Mouse (Mus musculus): ENCODE data around the gene Agfg2. TPM values are rescaled to one million over a fixed set of nuclear protein-coding genes. Genes with fewer than 3 reads are reported as not detected.
"Not testable (repeated sequence)": the region's sequence is repeated elsewhere in the genome, so short reads cannot be mapped to it uniquely, and the experiment has no call there.

The Agfg2 gene
- polyA plus RNA-seq (2015; fragmentation: Nextera tagmentation; extraction: Ambion mirVana), result 29.4 and 30.5 TPM in 2 replicates

GRCm38 (mm10) chr5:137684294-137685123, at the start of gene Agfg2:
TSS of gene Agfg2 (minus strand) at chr5:137684726.
- Histone ChIP-seq H3K4me1 (ENCODE audit: control insufficient read depth, low read depth, low read length) (peaks cover 41% of the 10 kb centered on the region), H3K36me3 (ENCODE audit: control insufficient read depth, insufficient read depth) (peaks cover 12% of the 10 kb centered on the region)
- WGBS (ENCODE audit: insufficient replicate concordance), result under 1% methylated on average over 60 of the region's 62 CpGs

GRCm38 (mm10) chr5:137733638-137734288, 49.2 kb upstream of the Agfg2 start:
- Histone ChIP-seq H3K9ac (ENCODE audit: low read depth, low read length) (no peak overlapping the region), H3K27ac (ENCODE audit: low read length) (no peak overlapping the region), H3K27me3 (ENCODE audit: control insufficient read depth, insufficient read depth, low read depth, low read length) (no peaks in the 10 kb centered on the region; the same call in 1 of the 2 replicates), H3K9me3 (replicated peaks; ENCODE audit: control insufficient read depth, low read length) (no peaks in the 10 kb centered on the region), H3K36me3 (ENCODE audit: control insufficient read depth, insufficient read depth) (no peaks in the 10 kb centered on the region), H3K4me2 (ENCODE audit: low read depth, low read length) (no peak overlapping the region), H3K4me3 (ENCODE audit: low read depth, low read length) (no peak overlapping the region), H3K4me1 (ENCODE audit: control insufficient read depth, low read depth, low read length) (no peaks in the 10 kb centered on the region; the same call in 1 of the 2 replicates)
- 82% methylated on average over 12 of the region's 12 CpGs for WGBS (ENCODE audit: insufficient replicate concordance)
- no peak for ATAC-seq (ENCODE audit: low read depth)

More at GRCm38 (mm10) chr5:137684294-137685123, at the start of gene Agfg2:
- Histone ChIP-seq H3K27me3 (ENCODE audit: control insufficient read depth, insufficient read depth, low read depth, low read length) (no peaks in the 10 kb centered on the region), H3K4me3 (ENCODE audit: low read depth, low read length) (peak within 1 kb of the TSS; percentile 88), H3K4me2 (ENCODE audit: low read depth, low read length) (peak within 1 kb of the TSS; percentile 76), H3K9me3 (replicated peaks; ENCODE audit: control insufficient read depth, low read length) (no peaks in the 10 kb centered on the region), H3K9ac (ENCODE audit: low read depth, low read length) (peak within 1 kb of the TSS; percentile 85), H3K27ac (ENCODE audit: low read length) (peak within 1 kb of the TSS; percentile 93)
- ATAC-seq (ENCODE audit: low read depth), result peak; percentile 90

GRCm38 (mm10) chr5:137726767-137727166, 42.2 kb upstream of the Agfg2 start:
- WGBS (ENCODE audit: insufficient replicate concordance), result 60% methylated on average over 6 of the region's 6 CpGs
- Histone ChIP-seq H3K27me3 (ENCODE audit: control insufficient read depth, insufficient read depth, low read depth, low read length) (peaks cover 13% of the 10 kb centered on the region), H3K9ac (ENCODE audit: low read depth, low read length) (no peak overlapping the region), H3K36me3 (ENCODE audit: control insufficient read depth, insufficient read depth) (no peaks in the 10 kb centered on the region), H3K9me3 (replicated peaks; ENCODE audit: control insufficient read depth, low read length) (no peaks in the 10 kb centered on the region), H3K27ac (ENCODE audit: low read length) (no peak overlapping the region), H3K4me1 (ENCODE audit: control insufficient read depth, low read depth, low read length) (no peaks in the 10 kb centered on the region), H3K4me3 (ENCODE audit: low read depth, low read length) (no peak overlapping the region), H3K4me2 (ENCODE audit: low read depth, low read length) (no peak overlapping the region)
- ATAC-seq (ENCODE audit: low read depth), result peak; percentile 69

GRCm38 (mm10) chr5:137723840-137724239, 39.3 kb upstream of the Agfg2 start:
- no peak overlapping the region for H3K4me2 ChIP-seq (ENCODE audit: low read depth, low read length)
- 49% methylated on average over 5 of the region's 5 CpGs for WGBS (ENCODE audit: insufficient replicate concordance)
- peaks cover 13% of the 10 kb centered on the region for H3K27me3 ChIP-seq (ENCODE audit: control insufficient read depth, insufficient read depth, low read depth, low read length)
- peaks cover 15% of the 10 kb centered on the region for H3K4me1 ChIP-seq (ENCODE audit: control insufficient read depth, low read depth, low read length)
- ATAC-seq (ENCODE audit: low read depth), result no peak
- no peaks in the 10 kb centered on the region for H3K9me3 ChIP-seq (replicated peaks; ENCODE audit: control insufficient read depth, low read length)
- no peak overlapping the region for H3K9ac ChIP-seq (ENCODE audit: low read depth, low read length)
- H3K36me3 ChIP-seq (ENCODE audit: control insufficient read depth, insufficient read depth), result no peaks in the 10 kb centered on the region
- no peak overlapping the region for H3K27ac ChIP-seq (ENCODE audit: low read length)
- H3K4me3 ChIP-seq (ENCODE audit: low read depth, low read length), result no peak overlapping the region

- peak overlapping the region; percentile 32; the same call in 1 of the 2 replicates for H3K9ac ChIP-seq (ENCODE audit: low read depth, low read length)
- H3K36me3 ChIP-seq (ENCODE audit: control insufficient read depth, insufficient read depth); H3K9me3 ChIP-seq (replicated peaks; ENCODE audit: control insufficient read depth, low read length); H3K27ac ChIP-seq (ENCODE audit: low read length): not testable (repeated sequence)
- H3K4me3 ChIP-seq (ENCODE audit: low read depth, low read length), result peak overlapping the region; percentile 17; the same call in 1 of the 2 replicates
- peak; percentile 73 for ATAC-seq (ENCODE audit: low read depth)
- peaks cover 18% of the 10 kb centered on the region for H3K4me1 ChIP-seq (ENCODE audit: control insufficient read depth, low read depth, low read length)
- 14% methylated on average over 9 of the region's 16 CpGs for WGBS (ENCODE audit: insufficient replicate concordance)
- peak overlapping the region; percentile 53 for H3K4me2 ChIP-seq (ENCODE audit: low read depth, low read length)
- H3K27me3 ChIP-seq (ENCODE audit: control insufficient read depth, insufficient read depth, low read depth, low read length), result peaks cover 13% of the 10 kb centered on the region
These were observed 36.1 kb upstream of the Agfg2 start for GRCm38 (mm10) chr5:137720558-137721164.

GRCm38 (mm10) chr5:137719088-137719487, 34.6 kb upstream of the Agfg2 start:
- Histone ChIP-seq H3K9ac (ENCODE audit: low read depth, low read length) (no peak overlapping the region), H3K27ac (ENCODE audit: low read length) (no peak overlapping the region)
- 58% methylated on average over 6 of the region's 6 CpGs for WGBS (ENCODE audit: insufficient replicate concordance)

GRCm38 (mm10) chr5:137718020-137718790, 33.7 kb upstream of the Agfg2 start:
- Histone ChIP-seq H3K9me3 (replicated peaks; ENCODE audit: control insufficient read depth, low read length) (no peaks in the 10 kb centered on the region), H3K36me3 (ENCODE audit: control insufficient read depth, insufficient read depth) (no peaks in the 10 kb centered on the region), H3K27me3 (ENCODE audit: control insufficient read depth, insufficient read depth, low read depth, low read length) (peaks cover 10% of the 10 kb centered on the region), H3K4me3 (ENCODE audit: low read depth, low read length) (no peak overlapping the region), H3K27ac (ENCODE audit: low read length) (no peak overlapping the region), H3K4me1 (ENCODE audit: control insufficient read depth, low read depth, low read length) (peaks cover 18% of the 10 kb centered on the region), H3K9ac (ENCODE audit: low read depth, low read length) (no peak overlapping the region), H3K4me2 (ENCODE audit: low read depth, low read length) (no peak overlapping the region)
- no peak for ATAC-seq (ENCODE audit: low read depth)
- 39% methylated on average over 8 of the region's 8 CpGs for whole genome bisulfite sequencing (ENCODE audit: insufficient replicate concordance)

More at GRCm38 (mm10) chr5:137719088-137719487, 34.6 kb upstream of the Agfg2 start:
- 0 out of 2 replicates have a peak overlapping the region, but pooled peaks have one; percentile 6 for H3K4me2 ChIP-seq (ENCODE audit: low read depth, low read length)
- no peaks in the 10 kb centered on the region for H3K36me3 ChIP-seq (ENCODE audit: control insufficient read depth, insufficient read depth)
- ATAC-seq (ENCODE audit: low read depth), result no peak
- H3K9me3 ChIP-seq (replicated peaks; ENCODE audit: control insufficient read depth, low read length), result no peaks in the 10 kb centered on the region
- no peak overlapping the region for H3K4me3 ChIP-seq (ENCODE audit: low read depth, low read length)
- peaks cover 13% of the 10 kb centered on the region for H3K27me3 ChIP-seq (ENCODE audit: control insufficient read depth, insufficient read depth, low read depth, low read length)
- peaks cover 18% of the 10 kb centered on the region for H3K4me1 ChIP-seq (ENCODE audit: control insufficient read depth, low read depth, low read length)

GRCm38 (mm10) chr5:137715685-137716084, 31.2 kb upstream of the Agfg2 start:
- Histone ChIP-seq H3K4me1 (ENCODE audit: control insufficient read depth, low read depth, low read length) (peaks cover 17% of the 10 kb centered on the region), H3K36me3 (ENCODE audit: control insufficient read depth, insufficient read depth) (no peaks in the 10 kb centered on the region), H3K4me2 (ENCODE audit: low read depth, low read length) (no peak overlapping the region), H3K9ac (ENCODE audit: low read depth, low read length) (no peak overlapping the region), H3K27ac (ENCODE audit: low read length) (no peak overlapping the region), H3K27me3 (ENCODE audit: control insufficient read depth, insufficient read depth, low read depth, low read length) (no peaks in the 10 kb centered on the region), H3K4me3 (ENCODE audit: low read depth, low read length) (no peak overlapping the region), H3K9me3 (replicated peaks; ENCODE audit: control insufficient read depth, low read length) (no peaks in the 10 kb centered on the region)
- WGBS (ENCODE audit: insufficient replicate concordance), result 67% methylated on average over 8 of the region's 8 CpGs
- ATAC-seq (ENCODE audit: low read depth), result no peak

Measured in liver, embryonic 16.5 days (tissue).